Mouse (Mus musculus) MEL-GATA-1-ER (cell line): Measurements from ENCODE around the gene Il1rap.
A peak's percentile ranks its signal among the peaks of the same experiment; 100 is the strongest.

Experiments used
- DNase-seq: peaks from one replicate; pipeline ENCODE4 v3.0.0-alpha.2; 2012; ENCODE audit warnings: low read depth; ENCODE audit errors: extremely low read depth

Gene Il1rap

DNA sequence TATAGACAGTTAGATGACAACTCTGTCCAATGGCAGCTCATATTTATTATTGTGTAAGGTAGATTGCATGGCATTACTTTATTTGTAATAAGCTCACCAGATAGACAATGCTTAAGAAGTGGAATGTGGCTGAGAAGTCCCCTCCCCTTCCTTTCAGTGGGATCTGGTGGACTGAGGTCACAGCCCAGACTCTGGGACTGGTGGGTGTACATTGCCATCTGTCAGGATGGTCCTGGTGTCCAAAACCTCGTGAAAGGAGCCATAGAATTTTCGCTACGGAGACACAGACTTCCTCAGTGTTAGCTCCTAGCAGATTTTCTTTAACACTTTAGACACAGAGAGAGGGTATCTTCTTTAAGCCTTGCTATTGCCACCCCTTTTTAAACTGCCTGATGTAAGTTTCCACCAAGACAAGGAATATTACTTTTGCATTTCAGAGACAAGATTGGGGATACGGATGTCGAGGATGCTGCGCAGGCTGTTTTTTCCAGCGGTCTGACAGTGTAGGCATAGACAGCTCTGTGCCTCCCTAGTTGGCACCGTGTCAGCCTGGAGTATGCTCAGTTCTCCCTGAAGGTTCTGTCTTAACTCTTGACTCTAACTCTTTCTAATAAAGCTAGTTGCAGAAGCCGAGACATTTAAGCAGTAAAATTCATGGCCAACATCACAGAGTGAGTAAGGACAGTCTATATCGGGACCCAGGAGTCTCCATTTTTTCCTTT lies 31.2 kb downstream of the Il1rap start:
- DNase-seq, result no peak

DNA sequence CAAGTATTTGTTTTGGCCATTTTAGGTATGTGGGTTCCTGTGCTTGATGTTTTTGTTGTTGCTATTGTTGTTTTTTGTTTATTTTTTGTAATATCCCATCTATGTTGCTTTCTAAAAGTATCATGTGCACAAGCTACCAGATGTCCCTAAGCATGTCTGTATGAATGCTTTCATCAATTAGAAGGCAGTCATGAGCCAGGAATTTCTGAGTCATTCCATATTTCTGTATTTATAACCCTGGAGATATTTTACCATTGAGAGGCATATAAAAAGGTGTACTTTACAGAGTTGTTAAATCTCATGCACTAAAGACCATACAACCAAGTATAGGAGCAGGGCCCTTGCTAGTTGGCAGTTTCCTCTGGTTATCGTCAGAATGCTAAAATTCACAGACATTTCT lies 41.6 kb downstream of the Il1rap start:
- DNase-seq, result no peak

DNA sequence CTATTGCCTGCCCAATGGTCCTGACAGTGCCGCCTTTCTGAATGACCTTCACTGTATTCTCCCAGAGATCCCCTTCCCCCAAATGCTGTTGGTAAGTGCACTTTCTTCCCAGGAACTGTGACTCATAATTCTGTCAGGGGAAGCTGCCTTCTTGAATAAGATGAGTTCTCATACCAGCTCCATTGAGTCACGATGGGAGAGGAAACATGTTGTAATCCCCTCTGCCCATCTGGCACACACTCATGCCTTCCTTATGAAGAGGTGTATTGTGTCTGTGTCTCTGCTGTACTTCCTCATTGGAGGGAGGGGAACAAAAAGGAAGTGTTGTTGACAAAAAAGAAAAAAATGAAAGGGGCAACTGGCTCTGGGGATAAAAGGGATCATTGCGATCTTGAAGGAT lies 44.6 kb downstream of the Il1rap start:
- peak; percentile 35 for DNase-seq

DNA sequence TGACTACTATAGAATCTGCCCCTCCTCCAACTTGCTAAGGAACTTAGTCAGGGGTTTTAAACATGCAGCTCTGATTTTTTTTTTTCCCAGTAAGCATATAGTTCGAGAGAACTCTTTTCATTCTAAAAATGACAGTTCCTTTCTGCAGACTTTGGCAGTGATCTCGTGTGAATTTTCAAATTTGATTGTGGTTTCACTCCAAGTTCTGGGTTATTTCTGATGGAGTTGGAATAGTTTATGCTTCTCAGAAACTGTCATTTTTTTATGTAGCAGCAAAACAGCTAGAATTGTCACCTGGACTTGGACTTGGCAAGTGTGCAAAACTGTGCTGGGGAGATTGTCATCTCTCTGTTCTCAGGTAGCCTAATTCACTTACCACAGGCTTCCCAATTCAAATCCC lies 53.3 kb downstream of the Il1rap start:
- no peak for DNase-seq

DNA sequence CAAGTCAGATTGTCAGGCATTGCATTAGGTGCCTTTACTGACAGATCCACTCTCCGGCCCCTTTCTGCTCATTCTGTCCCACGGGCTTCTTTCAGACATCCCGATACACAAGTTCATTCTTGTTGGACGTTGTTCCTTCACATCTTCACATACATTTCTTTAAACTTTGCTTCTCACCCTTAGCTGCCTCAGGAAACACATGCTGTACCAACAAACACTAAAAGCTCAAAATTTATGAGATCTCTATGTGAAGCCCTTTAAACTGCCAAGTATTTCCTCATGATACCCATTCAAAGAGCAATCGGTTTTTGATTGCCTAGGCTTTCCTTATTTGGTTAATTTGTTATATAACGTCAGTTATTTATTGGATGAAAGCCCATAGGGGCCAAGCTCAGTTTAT lies 61.6 kb downstream of the Il1rap start:
- no peak for DNase-seq

DNA sequence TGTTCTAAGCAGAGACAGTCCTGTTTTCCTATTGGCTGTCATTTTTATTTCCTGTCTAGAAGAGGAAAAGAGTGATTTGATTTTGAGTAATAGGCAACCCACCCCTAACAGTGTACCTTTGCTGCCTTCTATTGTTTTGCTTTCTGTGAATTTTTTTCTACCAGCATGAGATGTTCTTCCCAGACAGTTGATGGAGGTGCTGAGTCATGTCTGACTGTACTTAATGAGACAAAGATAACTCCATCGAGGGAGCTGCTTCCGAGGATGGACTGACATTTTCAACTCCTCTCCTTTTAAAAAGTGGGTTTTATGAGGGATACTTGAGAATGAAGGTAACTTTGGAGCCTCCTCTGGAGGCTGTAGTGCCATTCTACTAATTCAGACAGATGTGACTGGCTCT lies 64.6 kb downstream of the Il1rap start:
- peak; percentile 3 for DNase-seq

DNA sequence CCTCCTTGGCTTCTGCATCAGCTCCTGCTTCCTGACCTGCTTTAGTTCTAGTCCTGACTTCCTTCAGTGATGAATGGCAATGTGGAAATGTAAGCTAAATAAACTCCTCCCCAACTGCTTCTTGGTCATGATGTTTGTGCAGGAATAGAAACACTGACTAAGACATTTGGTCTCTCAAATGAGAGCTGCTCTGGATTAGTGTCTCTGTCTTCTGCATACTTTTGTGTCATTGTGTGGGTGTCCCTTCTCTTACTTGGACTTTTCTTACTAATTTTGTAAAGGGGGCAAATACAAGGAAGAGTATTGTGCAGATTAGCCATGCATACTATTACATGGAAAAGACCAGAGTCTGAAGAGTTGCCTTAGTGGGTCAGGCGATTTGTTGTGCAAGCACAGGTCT lies 65.5 kb downstream of the Il1rap start:
- DNase-seq, result no peak

DNA sequence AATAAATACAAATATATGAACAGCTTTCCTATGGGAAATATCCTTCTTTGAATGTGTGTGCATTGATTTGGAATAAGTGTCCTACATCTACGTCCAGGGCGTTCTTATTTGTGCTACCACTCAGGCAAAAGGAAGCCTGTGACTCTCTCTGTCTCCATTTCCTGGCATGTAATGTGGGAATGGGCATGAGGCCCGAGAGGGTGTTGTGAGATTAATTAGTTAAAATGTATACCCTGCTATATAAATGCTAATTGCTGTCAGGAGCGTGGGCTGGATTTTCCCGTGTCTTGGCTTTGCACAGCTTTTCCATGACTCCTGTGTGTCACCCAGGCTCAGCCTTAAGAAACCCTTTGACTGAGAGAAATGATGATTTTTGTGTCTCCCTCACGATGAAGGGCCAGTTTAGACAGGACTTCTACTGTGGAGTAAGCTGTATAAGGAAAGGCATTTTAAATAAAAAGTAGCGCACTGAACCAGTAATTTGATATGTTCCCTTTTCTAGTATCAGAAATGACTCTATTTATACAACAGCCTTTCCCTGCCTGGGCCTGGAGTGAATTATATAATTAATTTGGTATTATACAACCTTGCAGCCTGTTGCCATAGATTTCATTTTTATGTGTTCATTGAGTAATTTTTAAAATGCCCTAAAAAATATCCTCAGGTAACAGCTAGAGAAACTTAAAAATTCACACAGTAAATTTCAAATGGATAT lies 81.4 kb downstream of the Il1rap start:
- DNase-seq, result no peak

DNA sequence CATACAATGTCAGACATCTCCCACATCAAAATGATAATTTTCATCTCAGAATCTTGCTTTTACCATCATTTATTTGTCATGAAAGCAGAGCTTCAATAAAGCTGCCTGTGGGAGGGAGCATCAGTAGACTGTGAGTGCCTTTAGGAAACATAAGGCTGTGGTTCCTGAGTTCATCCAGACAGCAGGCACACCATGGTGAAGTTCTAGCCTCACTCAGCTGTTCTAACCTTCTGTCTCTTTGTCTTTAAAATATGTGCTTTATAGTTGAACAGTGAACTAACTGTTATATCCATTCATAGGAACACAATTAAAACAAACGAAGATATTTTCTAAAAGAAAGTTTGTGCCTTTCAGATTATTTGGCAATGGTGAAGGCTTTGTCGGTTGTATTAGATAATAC lies 84.9 kb downstream of the Il1rap start:
- DNase-seq, result no peak

DNA sequence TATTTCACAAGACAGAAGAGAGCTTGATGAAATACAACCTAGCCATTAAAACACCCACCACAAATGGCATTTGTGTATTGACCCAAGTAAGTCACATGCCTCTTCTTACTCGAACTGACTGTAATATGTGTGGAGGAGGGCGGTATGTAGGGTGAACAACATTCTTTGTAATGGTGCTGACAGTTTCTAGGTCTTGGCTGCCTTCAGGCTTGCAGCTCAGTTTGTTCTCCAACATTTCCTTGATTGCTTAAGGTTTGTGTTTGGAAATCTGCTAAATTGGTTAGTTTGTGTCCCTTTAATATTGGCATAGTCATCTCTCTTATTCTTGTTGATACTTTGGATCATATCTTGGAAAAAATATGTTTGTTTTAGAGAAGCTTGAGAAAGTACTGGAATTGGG lies 87.6 kb downstream of the Il1rap start:
- no peak for DNase-seq

DNA sequence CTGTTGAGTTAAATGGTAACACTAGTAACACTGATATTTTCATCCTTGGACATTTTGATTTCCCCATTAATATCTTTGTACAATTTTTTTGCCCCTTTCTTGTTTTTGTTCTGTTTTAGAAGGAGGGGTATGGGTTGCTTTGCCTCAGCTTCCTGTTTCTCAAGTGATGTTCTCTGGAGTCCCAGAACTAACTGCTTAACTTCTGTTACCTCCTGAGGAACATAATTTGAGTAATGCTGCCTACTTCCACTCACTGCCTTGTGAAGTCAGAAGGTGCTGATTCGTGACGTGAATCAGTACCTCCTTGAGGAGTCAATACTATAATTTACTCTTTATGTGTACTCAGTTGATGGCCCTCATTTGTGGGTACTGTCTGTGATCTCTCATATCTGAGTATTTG lies 98.9 kb downstream of the Il1rap start:
- no peak for DNase-seq

DNA sequence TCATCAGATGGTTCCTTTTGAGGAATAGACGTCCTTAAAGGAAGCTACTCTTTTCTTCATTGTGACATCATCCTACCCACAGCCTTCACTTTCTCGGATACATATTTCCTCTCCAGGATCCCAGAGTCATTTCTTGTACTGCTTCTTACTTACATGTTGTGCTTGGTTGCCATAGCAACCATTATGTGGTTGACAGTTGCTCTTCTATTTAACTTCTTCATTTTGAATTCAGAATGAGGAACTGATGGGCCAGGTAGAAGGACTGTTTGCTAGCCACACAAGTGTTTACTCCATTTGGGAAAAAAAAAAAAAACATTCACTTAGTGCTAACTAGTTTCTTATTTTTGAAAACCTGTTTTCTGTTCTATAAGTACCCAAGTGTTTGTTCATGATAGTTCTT lies 108.3 kb downstream of the Il1rap start:
- DNase-seq, result peak; percentile 94

DNA sequence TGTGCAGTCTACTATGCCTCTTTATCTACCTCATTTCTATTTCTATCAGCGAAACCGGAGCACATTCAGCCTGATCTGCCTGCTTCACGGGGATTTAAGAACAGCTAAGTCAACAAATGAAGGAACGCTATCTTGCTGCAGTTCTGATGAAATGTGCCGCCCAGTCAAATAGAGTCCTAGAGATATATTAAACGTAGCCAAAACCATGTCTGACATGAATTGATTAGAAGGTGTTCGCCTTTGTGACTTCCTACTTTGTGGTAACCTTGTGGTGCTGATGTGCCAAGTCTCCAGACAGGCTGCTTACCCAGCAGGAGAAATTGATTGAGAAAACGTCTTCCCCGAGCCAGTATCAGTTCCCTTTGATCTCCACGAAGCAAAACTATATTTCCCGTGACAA lies 109.8 kb downstream of the Il1rap start:
- DNase-seq, result peak; percentile 81

DNA sequence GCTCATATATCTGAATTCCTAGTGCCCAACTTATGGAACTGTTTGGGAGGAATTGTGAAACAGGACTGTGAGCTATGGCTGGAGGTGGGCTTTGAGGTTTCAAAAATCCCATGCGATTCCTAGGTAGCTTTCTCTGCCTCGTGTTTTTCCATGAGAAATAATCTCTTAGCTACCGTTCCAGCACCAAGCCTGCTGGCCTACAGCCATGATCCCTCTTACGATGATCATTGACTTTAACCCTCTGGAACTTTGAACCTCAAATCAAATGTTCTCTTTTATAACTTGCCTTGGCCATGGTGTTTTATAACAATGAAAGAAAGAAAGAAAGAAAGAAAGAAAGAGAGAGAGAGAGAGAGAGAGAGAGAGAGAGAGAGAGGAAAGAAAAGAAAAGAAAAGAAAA lies 116.6 kb downstream of the Il1rap start:
- DNase-seq, result no peak

DNA sequence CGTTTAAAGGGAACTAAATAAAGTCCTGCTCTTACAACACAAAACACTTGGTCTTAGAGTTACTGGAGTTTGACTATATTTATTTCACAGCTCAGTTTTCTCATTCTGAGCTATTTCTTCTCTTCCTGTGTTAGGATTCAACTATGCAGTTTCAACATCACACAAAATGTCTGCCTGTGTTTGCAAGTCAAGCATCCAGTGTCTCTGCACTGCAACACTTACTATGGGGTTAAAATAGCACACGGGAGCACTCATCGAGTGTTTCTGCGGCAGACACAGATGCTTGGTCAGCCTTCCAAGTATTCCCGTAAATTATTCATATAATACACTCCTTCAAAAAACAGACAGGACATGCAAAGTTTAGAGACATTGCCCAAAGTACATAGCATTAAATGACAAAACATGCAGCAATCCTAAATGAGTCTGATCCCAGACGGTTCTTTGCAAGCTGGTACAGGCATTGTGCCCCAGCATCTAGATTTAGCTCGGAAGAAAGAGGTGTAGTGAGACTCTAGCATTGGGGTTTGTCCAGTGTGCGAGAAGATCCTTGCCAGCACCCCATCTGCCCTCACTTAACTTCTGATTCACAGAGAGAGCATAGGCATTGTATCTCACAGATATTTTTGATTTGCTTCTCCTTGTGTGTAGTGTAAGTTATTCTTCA lies 119.1 kb downstream of the Il1rap start:
- no peak for DNase-seq

DNA sequence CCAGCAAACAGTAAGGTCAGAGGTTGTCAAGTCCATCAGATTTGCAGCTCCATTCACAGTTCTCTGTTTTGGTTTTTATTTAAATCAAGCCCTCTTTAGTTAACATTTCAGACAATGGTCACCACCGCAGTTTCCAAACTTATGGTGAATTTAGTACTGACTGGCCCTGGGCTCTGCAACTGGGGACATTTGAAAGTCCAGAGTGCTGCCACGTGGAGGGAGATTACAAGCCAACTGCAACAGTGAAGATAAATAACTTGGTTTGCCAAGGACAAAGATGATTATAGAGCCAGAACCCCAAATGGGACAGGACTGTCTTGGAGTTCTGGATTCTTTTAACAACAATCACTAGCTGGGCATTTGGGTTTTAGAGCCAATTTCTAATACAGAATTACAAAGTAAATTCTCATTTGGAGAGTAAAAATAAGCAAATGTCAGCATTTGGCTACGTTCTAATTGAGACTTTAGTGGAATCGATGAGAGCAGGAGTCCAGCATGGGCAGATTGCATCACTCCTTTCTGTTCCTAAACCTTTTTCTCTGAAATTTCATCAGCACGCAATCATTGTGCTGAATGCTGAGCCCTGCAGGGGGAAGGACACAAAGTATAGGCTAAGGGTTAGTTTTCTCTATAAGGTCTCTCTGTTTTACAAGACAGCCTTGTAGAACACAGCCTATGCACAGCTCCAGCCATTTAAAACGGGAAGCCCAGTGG lies 124.3 kb downstream of the Il1rap start:
- no peak for DNase-seq

DNA sequence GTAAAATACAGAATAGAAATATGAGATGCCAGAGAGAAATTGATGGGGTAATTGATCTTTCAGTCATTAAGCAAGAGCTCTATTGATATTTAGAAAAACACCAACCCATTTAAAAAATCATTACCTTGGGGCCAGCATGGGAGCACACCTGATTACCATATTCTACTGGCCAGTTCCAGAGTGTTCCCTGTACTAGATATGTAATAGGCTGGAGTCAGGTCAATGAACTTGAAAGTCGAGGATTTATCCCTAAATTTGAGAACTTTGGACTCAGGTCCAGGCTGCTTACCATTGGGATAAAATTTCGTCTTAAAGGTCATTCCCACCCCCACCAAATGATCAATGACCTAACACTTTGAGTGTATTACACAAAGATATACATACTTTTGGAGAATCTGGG lies 125.0 kb downstream of the Il1rap start:
- DNase-seq, result no peak

DNA sequence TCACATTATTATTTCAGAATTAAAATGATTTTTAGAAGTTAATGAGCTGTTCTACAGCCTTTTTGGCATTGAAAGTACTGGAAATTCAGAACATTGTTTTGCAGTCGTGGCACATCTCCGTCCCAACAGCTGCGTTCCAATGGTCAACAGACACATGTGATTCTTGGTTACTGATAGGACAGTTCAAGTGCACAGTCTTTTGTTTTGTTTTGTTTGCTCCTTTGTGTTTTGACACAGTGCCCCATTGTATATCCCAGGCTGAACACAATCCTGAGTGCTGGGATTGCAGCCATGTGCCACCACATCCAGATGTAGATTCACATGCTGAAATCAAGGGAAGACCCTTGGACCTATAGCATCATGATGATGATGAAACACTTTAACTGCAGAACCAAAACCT lies 129.4 kb downstream of the Il1rap start:
- DNase-seq, result no peak

DNA sequence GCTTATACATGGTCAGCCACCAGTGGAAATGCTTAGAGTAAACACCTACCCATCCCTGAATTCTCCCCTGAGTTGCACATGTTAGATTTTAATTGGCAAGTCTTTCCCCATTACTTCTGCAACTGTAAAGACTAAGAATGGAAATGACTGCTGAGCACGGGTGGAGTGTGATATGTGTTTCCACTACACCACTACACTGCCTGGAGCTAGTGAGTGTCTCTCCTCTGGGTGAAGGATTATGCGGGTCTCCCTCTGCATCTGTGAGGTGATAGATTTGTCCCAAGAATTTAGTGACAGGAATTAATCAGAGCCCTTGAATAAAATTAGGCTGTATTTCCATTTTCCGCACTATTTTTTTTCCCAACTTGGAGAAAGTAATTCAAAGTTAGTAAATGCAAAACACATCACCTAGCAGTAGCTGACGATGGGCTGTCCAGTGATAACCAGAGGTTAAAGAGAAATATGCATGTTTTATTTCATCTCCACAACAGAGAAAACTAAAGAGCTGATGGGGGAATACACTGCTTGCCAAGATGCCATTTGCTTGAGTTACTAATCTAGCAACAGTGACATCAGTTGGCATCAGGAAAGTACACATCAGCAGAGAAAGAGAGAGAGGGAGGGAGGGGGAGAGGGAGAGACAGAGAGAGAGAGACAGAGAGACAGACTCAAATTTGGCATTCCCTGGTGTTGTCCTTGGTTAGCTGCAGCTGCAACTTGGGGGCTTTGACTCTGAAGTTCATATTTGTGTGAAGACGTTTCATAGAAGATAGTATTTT lies 132.2 kb downstream of the Il1rap start:
- no peak for DNase-seq

DNA sequence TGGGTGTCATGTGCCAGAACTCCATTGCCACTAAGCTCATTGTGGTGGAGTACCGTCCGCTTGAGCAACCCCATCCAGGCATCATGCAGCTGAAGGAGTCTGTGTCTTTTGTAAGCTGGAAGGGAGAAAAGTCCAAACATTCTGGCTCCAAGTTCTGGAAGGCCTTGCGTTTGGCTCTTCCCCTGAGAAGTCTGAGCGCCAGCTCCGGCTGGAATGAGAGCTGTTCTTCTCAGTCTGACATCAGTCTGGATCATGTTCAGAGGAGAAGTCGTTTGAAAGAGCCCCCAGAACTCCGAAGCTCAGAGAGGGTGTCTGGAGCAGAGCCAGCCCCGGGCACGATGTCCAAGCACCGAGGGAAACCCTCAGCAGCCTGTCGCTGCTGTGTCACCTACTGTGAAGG lies 141.0 kb downstream of the Il1rap start:
- DNase-seq, result no peak
